Mouse (Mus musculus): ENCODE measurements around the gene Gpn2.

Gpn2 gene

DNA sequence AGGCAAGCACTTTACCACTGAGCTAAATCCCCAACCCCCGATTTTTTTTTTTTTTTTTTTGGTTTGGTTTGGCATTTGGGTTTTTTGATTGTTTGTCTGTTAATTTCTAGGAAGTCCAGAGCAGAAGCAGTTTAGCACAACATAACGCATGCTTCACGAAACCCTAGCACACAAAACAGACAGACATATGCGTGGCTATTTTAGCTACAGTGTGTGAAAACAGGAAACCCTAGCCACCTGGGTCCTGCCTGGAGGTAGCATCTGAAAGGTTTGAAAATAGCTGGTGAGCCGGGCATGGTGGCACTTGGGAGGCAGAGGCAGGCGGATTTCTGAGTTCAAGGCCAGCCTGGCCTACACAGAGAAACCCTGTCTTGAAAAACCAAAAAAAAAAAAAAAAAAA, 11.9 kb downstream of the Gpn2 start:
- DNase-seq, result no peak

DNA sequence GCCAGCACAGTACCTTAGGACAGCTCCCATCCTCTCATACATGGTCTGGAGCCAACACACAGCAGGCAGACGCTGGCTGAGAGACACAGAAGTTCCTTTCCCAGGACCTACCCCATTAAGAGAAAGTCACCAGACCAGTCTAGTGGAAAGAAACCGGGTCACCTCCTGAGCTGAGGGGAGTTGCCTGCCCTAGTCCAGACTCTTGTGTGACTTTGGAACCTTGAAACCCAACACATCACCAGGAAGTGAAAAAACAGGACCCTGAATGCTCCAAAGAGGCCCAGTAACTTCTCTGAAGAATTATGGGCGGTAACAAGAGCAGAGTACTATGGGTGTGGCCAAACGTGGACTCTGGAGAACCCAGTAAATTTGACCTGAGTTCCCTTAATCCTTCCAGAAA, 14.5 kb downstream of the Gpn2 start:
- no peak for DNase-seq

DNA sequence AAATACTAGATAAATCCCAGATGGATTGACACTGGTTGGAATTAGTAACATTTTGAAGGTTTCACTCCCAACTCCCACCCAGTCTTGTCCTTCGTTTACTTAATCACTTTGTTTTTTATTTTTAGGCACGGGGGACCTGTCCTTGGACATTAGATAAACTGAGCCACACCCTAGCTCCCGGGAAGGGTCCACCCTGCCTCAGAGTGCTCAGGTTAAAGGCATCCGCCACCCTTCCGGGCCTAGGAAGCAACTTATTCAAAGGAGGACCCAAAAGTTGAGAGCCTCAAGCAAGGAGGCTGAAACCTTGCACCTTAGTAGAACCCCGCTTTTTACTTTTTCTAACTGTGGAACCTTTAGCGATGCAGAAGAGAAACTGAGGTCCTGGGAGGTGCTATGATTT, 15.0 kb downstream of the Gpn2 start:
- DNase-seq, result no peak

DNA sequence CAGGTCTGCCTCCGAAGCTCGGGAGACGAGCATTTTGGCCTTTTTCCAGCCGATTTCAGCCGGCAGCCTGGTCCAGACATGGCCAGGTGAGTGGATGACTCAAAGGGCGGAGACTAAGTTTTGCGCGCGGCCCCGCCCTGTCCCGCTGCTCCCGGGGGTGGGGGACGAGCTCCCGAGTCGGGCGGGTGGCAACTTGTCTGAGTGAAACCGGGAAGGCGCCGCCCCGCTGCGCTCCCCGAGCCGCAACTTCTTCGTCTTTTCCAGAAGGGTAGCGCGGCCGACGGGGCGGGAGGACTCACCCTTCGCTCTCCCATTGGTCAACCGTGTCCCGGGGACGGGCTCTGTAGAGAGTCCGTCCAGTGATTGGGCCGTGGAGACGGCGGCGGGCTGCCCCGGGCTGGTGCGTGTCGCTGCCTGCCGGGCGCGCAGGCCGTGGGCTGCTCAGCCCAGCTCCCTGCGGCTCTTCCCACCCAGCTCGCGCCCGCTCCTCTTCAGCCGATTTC, 15.5 kb downstream of the Gpn2 start:
- DNase-seq, result peak; percentile 91

DNA sequence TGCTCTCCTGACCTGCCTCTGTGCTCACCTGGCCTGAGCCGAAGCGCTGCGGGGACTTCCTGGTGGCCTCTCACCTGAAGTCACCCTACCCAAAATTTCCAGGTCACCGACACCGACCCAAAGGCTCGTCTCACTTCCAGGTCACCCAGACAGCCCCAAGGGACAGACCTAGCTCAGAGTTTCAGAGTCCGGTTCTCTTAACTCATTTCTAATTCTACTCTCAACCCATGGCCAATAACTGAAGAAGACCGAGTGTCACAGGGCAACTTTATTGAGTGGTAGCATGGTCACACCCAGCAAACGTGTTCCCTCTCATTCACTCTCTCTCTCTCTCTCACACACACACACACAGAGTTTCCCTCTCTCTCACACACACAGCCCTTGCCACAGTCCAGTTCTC, 16.1 kb downstream of the Gpn2 start:
- DNase-seq, result no peak

DNA sequence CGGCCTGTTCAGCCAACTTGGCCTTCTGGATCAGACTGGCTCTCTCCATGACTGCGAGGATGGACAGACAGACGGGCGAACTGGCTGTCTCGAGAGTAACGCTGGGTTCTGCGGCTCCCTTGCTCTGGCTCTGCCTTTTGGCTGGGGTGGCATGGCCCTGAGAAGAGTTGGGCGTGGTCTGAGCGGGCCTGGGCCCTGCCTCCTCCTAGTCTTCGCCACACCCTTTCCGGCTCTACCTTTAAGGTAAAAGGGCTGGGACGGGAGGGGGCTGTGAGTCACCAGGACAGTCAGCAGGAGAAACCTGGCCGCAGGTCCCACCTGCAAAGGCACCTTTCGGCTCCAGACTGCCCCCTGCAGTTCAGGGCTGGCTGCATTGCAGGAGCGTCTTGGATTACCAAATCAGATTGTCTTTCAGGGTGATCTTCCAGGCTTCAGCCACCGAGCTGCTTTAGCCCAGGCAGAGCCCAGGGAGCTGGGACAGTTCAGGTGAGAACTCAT, 17.6 kb downstream of the Gpn2 start, which contains the start of gene Sfn:
Gene Sfn, minus strand, starts transcription at position 448 of the 498 bp plus-strand sequence.
- peak; percentile 34 for DNase-seq

DNA sequence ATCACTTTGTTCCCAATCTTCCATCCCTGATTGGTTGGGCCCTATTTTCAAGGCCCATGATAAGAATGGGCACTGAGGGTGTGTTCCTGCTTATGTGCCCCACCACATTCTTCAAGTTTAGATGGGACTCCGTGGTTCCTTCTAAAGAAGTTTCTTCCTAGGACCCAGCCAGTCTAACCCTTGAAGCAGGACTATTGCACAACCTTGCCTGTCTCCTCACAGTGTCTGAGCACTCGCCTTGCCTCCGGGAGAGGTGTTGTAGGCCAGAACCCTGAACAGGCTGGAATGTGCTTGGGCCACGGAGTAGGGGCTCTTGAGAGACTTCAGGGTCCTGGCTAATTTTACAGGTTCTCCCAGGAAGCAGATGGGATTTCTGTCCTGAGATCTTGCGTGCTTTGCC, 18.9 kb downstream of the Gpn2 start:
- DNase-seq, result no peak

DNA sequence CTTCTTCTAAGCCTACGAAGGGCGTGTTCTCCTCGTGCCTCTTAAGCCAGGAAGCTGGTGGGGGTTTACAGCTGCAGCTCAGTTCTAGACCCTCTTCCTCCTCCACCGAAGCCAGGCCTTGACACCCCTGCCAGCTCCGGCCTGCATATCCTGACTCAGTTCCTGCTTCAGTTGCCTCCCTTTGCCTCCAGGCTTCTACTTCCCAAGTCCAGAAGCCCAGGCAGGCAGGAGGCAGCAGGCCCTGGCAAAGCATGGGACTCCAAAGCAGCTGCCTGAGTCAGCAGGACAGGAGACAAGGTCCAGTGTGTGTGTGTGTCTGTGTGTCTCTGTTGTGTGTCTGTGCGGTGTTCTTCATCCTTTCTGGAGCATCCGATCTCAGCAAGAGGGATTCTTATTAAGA, 20.0 kb downstream of the Gpn2 start:
- DNase-seq, result no peak

DNA sequence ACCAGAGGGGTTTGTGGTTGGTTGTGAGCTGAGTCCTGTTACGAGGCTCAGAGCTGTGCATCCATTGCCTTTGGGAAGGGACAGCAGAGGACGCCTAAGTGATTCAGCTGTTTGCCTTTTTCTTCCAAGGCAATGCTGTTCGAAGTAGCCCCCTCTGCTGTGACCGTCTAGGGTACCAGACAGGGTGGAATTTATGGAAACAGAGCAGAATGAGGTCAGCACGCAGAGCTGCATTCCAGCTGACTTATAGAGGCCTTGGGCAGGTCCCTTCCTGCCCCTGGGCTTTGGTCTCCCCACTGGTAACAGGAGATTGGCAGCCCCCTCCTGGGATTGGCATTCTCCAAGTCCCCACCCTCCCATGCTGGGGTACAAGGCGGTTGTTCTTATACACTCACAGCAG, 20.7 kb downstream of the Gpn2 start:
- DNase-seq, result no peak

DNA sequence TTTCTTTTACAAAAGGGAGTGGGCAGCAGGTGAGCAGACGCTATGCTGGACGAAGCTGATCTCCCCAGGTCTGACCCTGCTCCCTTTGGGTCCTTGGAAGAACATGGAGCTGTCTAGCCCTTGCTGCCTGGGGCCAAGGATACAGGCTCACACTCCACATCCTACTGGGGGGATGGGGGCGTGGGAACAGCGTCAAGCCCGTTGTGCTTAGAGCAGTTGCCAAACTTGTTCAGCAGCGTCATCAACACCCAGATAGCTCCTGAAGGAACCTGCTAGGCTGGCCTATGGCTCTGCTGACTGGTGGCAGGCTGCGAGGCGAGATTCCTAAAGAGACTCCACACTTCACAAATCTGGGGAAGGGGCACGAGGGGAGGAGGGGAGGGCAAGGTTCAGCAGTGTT, 21.2 kb downstream of the Gpn2 start:
- no peak for DNase-seq

DNA sequence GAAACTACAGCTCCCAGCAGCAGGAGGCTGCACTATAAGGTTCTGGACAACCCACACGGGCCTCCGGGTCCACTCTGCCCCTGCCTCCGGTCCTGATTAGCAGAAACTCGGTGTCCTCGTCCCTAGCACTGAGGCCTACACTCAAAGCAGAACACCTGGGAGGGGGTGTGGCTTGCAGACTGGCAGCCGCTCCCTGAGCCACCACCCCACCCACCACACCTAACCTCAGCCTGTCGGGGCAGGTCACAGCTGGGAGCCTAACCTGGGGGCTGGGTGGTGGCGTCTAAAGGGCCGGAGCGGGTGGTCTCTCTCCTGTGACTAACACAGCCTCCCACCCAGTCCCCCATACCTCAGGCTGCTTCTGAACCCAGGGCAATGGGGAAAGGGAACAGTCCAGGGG, 23.1 kb downstream of the Gpn2 start:
- DNase-seq, result no peak

DNA sequence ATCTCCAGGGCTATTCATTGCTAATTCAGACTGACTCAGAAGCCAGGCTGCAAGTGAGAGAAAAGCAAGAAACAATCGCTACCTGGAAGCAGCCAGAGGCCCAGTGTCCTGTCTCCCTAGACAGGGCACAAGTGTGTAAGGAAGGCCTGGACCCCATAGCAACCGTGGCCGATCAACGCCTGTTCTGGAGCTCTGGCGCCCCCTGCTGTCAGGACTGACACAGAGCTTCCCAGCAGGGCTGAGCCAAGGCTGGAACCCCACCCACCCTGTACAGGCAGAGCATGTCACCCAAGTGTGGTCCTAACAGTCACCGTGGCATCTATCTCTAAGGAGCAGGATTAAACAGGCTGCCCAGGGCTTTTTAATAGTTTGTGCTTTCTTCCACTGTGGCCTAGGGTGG, 25.6 kb downstream of the Gpn2 start:
- DNase-seq, result peak; percentile 78

DNA sequence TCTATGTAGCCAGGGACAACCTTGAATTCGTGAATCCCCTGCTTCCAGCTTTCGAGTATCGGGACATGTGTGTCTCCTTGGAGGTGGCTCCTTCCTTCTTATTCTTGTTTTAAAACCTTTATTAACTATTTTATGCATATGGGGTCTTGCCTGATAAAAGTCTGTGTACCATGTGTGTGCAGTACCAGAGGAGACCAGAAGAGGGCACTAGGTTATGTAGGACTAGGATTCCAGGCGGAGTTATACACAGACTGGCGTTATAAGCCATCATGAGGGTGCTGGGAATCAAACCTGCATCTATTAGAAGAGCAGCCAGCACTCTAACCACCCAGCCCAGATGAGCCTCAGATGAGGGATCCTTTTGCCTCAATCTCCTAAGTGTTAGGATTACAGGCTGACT, 27.7 kb downstream of the Gpn2 start:
- no peak for DNase-seq

DNA sequence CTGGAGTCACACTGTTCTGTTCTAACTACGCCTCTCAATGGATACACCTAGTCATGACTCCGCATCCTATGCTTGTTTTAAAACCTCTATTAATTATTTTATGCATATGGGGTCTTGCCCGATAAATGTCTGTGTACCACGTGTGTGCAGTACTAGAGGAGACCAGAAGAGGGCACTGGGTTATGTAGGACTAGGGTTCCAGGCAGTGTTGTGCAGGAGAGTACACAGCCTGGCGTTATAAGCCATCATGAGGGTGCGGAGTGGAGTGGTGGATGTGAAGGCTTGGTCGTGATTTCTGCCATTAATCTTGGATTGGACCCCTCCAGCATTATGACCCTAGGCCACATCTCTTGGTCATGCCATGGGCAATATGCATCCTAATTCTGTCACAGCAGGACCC, 28.3 kb downstream of the Gpn2 start:
- no peak for DNase-seq

DNA sequence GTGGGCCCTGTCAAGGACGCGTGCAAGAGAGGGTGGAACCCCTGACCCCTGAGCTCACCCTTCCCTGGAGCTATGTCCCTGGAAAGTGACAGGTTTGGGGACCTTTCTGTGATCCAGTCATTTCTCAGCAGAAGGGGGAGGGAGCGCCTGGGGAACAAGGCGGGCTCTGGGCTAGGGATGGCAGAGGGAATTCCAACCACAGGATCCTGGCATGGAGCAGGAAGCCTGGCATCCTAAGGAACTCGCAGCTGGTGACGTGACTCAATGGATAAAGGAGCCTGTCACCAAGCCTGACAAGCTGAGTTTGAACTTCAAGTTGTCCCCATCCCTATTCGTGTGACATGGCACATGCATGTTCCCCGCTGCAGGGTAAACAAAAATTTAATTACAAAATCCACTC, 28.9 kb downstream of the Gpn2 start:
- no peak for DNase-seq

DNA sequence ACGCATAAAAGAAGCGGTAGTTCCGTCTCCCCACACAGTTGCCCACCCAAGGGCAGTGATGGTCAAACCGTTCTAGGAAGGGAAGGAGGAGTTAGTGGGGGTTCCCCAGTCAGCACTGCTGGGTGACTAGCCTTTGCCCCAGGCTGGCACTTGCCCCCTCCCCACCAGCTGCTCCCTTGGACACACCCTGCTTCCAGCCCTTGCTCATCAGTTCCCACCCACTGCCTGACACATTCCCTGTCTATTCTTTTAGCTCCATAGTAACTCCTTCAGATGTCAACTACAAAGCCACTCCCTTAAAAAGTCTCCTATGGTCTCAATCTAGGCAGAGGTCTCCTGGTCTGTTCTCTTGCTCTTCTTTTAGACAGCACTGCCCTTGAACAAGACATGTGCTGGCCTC, 29.7 kb downstream of the Gpn2 start:
- DNase-seq, result no peak

DNA sequence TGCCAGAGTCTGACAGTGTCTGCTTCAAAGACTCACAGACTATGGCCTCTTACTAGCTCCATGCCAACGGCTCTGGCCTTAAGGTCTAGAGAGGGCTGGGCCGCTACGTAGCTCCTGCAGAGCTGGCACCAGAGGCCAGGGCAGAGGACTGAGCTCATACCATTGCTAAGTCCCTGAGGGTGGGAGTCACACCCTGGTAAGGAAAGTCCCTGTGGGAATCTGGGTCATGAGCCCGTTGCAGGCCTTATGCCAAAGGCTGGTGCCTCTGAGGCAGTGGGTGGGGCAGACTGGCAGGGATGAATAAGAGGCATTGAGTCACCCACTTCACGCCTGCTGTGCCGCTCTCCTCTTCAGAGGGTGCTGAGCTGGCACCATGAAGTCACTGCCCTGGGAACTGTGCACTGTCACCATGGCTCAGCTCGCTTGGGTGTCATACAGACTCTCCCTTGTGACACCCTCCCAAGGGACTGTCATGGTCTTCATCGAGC, 30.2 kb downstream of the Gpn2 start:
- DNase-seq, result peak; percentile 57

DNA sequence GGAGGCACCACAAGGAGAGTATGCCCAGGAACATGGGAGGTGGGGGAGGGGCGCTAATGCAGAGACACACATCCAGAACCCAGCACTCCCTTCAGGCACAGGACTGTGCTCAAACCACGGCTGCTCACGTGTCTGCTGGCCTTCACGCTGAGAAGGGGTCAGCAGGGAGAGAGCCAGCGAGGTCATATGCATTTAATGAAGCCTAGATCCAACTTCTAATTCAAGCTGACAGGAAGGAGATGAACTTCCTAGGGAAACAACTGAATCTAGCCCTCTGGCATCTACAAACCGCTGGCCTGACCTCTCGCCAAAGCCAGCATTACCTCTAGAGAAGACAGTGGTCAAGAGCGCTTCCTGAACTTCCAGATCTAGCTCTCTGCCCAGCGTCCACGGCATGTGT, 31.3 kb downstream of the Gpn2 start:
- peak; percentile 22 for DNase-seq

DNA sequence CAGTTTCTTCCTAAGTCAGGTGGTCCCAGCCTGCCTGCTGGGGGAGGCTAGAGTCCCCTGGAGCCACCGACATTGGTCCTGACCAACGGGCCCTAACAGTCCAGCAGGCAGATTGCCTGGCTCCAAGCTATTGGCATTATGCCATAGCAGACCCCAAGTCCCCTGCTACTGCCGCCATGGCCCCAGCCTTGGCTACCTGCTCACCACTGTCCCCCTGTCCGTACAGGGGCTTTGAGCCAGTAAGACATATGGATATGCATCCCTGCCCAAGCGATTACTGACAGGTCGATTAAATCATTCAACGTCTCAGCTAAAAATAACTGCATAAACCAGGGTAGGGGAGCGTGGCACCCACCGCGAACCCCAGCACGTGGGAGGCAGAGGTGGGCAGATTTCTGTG, 33.8 kb downstream of the Gpn2 start:
- DNase-seq, result no peak

DNA sequence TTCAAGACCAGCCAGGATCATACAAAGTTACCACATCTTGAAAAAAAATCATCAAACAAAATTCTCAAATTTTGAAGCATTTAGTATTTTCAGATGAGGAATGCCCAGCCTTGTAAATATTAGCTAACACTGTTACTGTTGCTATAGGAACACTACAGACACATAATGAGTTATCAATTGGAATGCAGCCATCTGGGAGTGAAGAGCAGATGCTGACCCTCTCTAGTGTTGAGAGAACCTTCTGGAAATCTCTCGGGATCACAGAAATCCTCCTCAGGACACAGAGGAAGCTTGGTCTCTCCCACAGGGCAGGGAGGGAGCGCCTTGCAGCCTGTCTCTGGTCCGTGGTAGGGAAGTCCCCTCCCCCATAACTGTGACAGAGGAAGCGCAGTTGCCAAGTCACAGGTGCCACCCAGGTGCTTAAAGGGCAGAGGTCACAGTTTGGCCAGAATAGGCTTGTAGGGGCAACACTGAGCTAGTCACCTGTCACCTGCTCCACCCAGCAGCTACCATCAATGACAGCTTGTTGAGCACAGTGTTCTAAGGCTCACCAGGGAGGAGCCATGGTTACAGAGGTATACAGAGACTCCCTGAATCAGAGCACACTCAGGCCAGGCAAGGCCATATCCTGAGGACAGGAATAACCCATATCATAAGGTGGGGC, 35.4 kb downstream of the Gpn2 start:
- no peak for DNase-seq

DNA sequence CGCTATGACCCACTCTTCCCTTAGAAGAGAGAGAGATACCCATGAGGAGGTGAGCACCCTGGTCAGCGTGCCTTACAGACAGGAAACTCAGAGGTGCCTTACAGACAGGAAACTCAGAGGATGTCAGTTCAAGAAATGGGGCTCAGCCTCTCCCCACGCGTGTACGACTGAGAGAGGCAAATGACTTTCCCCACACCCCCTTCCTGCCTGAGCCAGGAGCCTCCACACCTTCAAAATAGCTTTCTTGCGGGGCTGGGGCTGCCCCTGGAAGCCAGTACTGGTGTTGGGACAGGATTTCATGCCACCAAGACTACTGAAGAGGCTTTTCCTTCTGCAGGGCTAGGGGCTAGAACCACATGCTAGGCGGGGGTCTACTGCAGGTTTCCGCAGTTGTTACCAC, 36.5 kb downstream of the Gpn2 start:
- DNase-seq, result no peak

DNA sequence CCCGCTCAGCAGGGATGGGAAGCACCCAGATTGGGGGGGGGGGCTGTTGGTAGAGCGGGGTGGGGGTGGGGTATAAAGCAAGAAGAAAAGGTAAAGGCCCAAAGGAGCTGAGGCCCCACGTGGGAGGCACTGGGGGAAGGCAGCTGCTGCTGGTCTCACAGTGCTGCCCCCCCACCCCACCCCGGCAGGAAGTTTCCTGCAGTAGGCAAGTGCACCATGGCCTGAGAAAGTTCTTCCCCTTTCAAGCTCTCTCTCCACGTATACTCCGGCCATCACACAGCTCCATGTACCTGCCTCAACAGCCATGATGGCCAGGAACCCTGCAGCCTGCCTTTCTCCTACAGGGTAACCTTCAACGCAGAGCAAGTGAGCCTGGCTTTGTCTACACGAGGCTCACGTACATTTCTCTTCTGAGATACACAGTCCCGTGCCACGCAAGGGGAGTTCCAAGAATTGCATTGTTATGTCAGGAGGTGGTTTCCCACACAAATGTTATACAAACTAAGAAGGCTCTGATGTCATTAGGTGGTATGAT, 38.1 kb downstream of the Gpn2 start:
- no peak for DNase-seq

DNA sequence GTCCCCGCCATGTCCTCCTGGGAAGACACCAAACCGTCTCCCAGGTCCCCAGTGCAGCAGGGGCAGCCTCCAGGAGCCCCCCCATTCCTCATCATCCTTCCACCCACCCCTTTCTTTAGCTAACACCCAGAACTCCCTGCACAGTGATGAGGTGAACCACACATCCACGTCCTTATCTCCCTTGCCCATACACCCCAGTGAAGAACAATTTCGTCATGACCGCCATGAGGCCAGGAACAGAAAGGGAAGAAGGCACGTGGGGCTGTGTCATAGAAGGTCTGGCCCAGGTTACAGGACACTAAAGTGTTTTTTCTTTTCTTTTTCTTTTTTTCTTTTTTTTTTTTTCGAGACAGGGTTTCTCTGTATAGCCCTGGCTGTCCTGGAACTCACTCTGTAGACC, 40.7 kb downstream of the Gpn2 start:
- no peak for DNase-seq

DNA sequence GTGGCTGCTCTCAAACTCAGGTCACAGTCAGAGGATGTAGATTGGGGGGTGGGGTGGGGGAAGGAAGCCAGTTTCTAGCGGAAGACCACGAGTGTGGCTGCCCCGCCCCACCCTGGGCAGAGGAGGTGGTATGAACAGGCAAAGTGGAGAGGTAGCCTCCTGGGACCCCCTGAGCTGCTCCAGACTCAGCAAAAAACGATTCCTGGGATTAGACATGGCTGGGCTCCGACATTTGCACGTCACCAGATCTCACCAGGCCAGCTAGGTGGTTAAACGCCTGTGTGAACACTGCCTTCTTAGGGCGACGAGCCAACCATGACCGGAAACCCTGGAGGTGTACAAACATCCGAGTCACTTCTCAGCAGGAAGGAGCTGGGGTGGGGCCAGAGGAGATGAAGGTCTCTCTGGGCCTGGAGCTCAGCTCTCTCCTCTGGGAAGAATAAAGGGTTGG, 41.5 kb downstream of the Gpn2 start:
- DNase-seq, result no peak

DNA sequence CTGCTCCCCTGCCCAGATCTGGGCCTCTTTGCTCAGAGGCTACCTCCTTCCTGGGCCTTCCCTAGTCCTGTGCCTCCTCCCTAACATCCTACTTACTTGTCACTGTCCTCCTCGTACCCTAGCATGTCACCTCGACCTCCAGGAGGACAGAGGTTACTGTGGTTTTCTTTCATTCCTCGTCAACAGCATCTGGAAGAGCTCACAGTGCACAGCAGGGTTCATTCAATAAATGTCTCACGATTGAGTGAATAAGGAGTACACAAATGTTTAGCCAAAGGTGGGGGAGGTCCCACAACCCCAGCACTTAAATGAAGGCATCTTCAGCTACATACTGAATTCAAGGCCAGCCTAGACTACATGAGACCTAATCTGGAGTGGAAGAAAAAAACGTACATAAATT, 42.1 kb downstream of the Gpn2 start:
- DNase-seq, result no peak
